Mouse (Mus musculus) hindbrain, embryonic 13.5 days (tissue): ENCODE data around the gene Sgsm2. TPM values are rescaled to one million over a fixed set of nuclear protein-coding genes. Genes with fewer than 3 reads are reported as not detected.
"Not testable (repeated sequence)": the region's sequence is repeated elsewhere in the genome, so short reads cannot be mapped to it uniquely, and the experiment has no call there.

ENCODE experiments used
- ATAC-seq: fragments of 200-750 bp; cut with Nextera tagmentation; 2 replicates; pipeline ENCODE4 v1.8.0; 2017; ENCODE audit warnings: moderate TSS enrichment; ENCODE audit not compliant: low FRiP score
- H3K27ac ChIP-seq: fragments of 300-500 bp; sonication (generic); 2 replicates; pipeline ENCODE4 v1.5.1; 2015; ENCODE audit warnings: inconsistent platforms, mild to moderate bottlenecking, moderate library complexity
- H3K27me3 ChIP-seq: fragments of 300-500 bp; sonication (generic); 2 replicates; pipeline ENCODE4 v1.6.1; 2015; ENCODE audit warnings: mild to moderate bottlenecking, inconsistent platforms
- H3K36me3 ChIP-seq: fragments of 300-500 bp; sonication (generic); 2 replicates; pipeline ENCODE4 v1.6.1; 2015; ENCODE audit warnings: mild to moderate bottlenecking, inconsistent platforms
- H3K4me1 ChIP-seq: fragments of 300-500 bp; sonication (generic); replicated peaks from 2 replicates; pipeline ENCODE4 v1.6.1; 2015; ENCODE audit warnings: inconsistent platforms
- H3K4me2 ChIP-seq: fragments of 300-500 bp; sonication (generic); 2 replicates; pipeline ENCODE4 v1.6.1; 2015; ENCODE audit warnings: inconsistent platforms, mild to moderate bottlenecking, moderate library complexity
- H3K4me3 ChIP-seq: fragments of 300-500 bp; sonication (generic); 2 replicates; pipeline ENCODE4 v1.5.1; 2015; ENCODE audit warnings: mild to moderate bottlenecking, inconsistent platforms
- H3K9ac ChIP-seq: fragments of 300-500 bp; sonication (generic); 2 replicates; pipeline ENCODE4 v1.6.1; 2015; ENCODE audit warnings: mild to moderate bottlenecking, inconsistent platforms
- H3K9me3 ChIP-seq: fragments of 300-500 bp; sonication (generic); 2 replicates; pipeline ENCODE4 v1.6.1; 2016; ENCODE audit warnings: inconsistent platforms
- whole genome bisulfite sequencing: fragments of 180-500 bp; shearing (Covaris S2); methylation state at CpG from one replicate; pipeline ENCODE4 v1.1.7; 2015; 5-methylcytosine and 5-hydroxymethylcytosine counted together
- microRNA-seq: library from miRNA; unstranded; fragments of <30 nt; microRNA quantifications from one replicate; pipeline ENCODE4, GENCODE M21; 2016
- polyA plus RNA-seq: library from polyadenylated mRNA; unstranded; fragments of >200 nt; fragmentation: Nextera tagmentation; extraction: Ambion mirVana; gene quantifications from 2 replicates; pipeline ENCODE4 v1.2.1, GENCODE M21; 2015

The Sgsm2 gene
- polyA plus RNA-seq, 1 experiment from 2014 or later = 17.8 TPM

DNA sequence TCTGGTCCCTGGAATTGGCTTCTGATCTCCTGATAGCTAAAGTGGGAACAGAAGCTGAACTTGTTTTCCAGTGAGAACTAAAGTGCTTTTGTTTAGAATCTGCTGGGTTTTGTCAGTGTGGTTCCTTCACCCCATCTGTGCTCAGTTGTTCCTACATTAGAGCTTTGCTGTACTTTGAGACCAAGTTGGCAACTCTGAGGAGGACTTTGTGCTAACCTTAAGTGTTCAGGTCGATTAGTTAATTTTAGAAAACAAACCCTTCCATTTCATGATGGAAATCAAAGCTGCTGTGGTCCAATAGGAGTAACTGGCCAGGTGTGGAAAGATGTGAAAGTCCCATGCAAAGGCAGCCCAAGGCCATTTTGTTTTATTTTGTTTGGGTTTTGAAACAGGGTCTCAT is 75.9 kb downstream of the Sgsm2 start:
- no peak overlapping the region for H3K27ac ChIP-seq
- WGBS = 70% methylated on average over 1 of the region's 1 CpGs
- ATAC-seq = no peak
- no peaks in the 10 kb centered on the region for H3K9me3 ChIP-seq
- H3K27me3 ChIP-seq = no peaks in the 10 kb centered on the region
- peaks cover 30% of the 10 kb centered on the region for H3K36me3 ChIP-seq
- H3K9ac ChIP-seq = no peak overlapping the region
- no peak overlapping the region for H3K4me3 ChIP-seq
- H3K4me2 ChIP-seq = no peak overlapping the region
- 0 out of 2 replicates have a peak, but pooled peaks cover under 1% of the 10 kb centered on the region for H3K4me1 ChIP-seq

- no peak for ATAC-seq
- Histone ChIP-seq H3K4me3 (no peak overlapping the region), H3K9ac (no peak overlapping the region), H3K36me3 (peaks cover 30% of the 10 kb centered on the region), H3K4me2 (no peak overlapping the region), H3K27ac (no peak overlapping the region), H3K27me3 (no peaks in the 10 kb centered on the region), H3K9me3 (no peaks in the 10 kb centered on the region), H3K4me1 (no peaks in the 10 kb centered on the region)
Measured at GRCm38 (mm10) chr11:74815795-74816194, 81.1 kb downstream of the Sgsm2 start.

DNA sequence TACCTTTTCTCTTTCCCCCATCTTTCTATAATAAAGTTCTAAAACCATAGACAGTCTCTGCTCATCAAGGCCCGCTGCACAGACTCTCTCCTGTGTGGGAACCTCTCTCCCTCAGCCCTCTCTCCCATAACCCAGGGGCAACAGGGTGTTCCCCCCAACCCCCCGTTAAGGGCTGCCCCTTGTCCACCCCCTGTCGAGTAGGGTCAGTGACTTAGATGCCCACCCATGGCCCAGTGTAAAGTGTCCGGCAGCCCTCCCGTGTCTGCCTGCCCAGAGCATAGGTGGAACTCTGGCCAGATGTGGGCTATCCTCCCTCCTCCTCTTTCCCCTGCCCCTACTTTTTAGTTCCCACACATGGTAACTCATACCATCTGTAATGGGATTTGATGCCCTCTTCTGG is 85.3 kb downstream of the Sgsm2 start:
- Histone ChIP-seq H3K4me1 (no peaks in the 10 kb centered on the region), H3K27ac (no peak overlapping the region), H3K9me3 (no peaks in the 10 kb centered on the region), H3K36me3 (peaks cover 21% of the 10 kb centered on the region), H3K9ac (no peak overlapping the region), H3K27me3 (no peaks in the 10 kb centered on the region), H3K4me3 (no peak overlapping the region), H3K4me2 (no peak overlapping the region)
- ATAC-seq = no peak
- 57% methylated on average over 5 of the region's 5 CpGs for WGBS

DNA sequence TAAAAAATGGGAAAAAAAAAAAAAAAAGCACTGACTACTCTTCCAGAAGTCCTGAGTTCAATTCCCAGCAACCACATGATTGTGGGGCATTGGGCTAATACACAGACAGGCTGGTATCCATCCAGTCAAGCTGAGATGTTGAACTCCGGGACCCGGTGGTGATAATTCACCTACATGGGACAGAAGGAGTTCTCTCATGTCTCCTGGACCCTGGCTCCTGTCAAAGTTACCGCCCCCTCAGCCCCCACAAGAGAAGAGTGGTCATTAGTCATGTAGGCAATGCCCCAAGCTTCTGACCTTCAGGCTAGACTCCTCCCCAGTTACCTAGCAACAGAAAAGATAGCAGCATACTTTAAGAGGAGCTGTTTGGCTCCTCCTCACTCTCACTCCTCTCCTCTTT is 85.8 kb downstream of the Sgsm2 start:
- not testable (repeated sequence) for ATAC-seq

GRCm38 (mm10) chr11:74810134-74810533 is 86.7 kb downstream of the Sgsm2 start:
- Histone ChIP-seq H3K9me3 (no peaks in the 10 kb centered on the region), H3K27me3 (no peaks in the 10 kb centered on the region), H3K36me3 (peaks cover 34% of the 10 kb centered on the region), H3K9ac (no peak overlapping the region), H3K4me2 (no peak overlapping the region), H3K4me1 (no peaks in the 10 kb centered on the region), H3K4me3 (no peak overlapping the region), H3K27ac (no peak overlapping the region)
- ATAC-seq = no peak

More for the DNA sequence above, 85.8 kb downstream of the Sgsm2 start:
- H3K27me3 ChIP-seq, H3K4me3 ChIP-seq, H3K4me1 ChIP-seq, H3K9ac ChIP-seq, H3K4me2 ChIP-seq, H3K27ac ChIP-seq, H3K9me3 ChIP-seq: not testable (repeated sequence)
- 46% methylated on average over 3 of the region's 3 CpGs for WGBS
- H3K36me3 ChIP-seq = peaks cover 25% of the 10 kb centered on the region

GRCm38 (mm10) chr11:74808251-74808853 is 88.5 kb downstream of the Sgsm2 start:
- H3K4me3 ChIP-seq = no peak overlapping the region

DNA sequence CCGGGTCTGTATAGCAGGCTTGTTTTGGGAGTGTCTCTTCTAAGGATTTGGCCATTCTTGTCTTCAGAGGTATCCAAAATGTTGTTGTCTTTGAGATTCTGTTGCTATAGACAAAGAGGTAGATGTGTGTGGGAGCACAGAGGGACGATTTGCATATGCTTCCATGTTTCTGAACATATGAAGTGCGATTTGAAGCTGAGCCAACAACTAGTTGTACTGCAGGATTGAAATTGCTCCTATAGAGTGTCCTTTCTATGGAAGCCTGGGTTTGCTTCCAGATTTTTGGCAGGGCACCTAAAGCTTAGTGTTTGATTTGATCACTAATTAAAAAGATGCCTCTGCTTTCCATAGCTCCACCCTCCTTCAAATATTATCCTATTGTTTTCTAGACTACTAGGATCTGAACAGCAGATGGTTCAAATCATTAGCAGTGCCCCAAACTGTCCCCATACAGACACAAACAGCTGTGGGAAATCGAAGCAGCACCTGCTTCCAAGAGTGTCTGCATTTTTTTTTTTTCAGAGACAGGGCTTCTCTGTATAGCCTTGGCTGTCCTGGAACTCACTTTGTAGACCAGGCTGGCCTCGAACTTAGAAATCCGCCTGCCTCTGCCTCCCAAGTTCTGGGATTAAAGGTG is 89.5 kb downstream of the Sgsm2 start:
- Histone ChIP-seq H3K4me1 (no peaks in the 10 kb centered on the region), H3K36me3 (peaks cover 52% of the 10 kb centered on the region), H3K9ac (no peak overlapping the region), H3K27ac (no peak overlapping the region), H3K9me3 (no peaks in the 10 kb centered on the region), H3K4me3 (no peak overlapping the region), H3K27me3 (no peaks in the 10 kb centered on the region), H3K4me2 (no peak overlapping the region)
- WGBS = 91% methylated on average over 6 of the region's 6 CpGs
- ATAC-seq = no peak

More at GRCm38 (mm10) chr11:74808251-74808853, 88.5 kb downstream of the Sgsm2 start:
- Histone ChIP-seq H3K27me3 (no peaks in the 10 kb centered on the region), H3K4me1 (no peaks in the 10 kb centered on the region), H3K9me3 (no peaks in the 10 kb centered on the region), H3K36me3 (peaks cover 49% of the 10 kb centered on the region), H3K27ac (no peak overlapping the region), H3K4me2 (no peak overlapping the region), H3K9ac (no peak overlapping the region)
- ATAC-seq = no peak
- WGBS = 92% methylated on average over 6 of the region's 6 CpGs

GRCm38 (mm10) chr11:74804081-74804627 is 92.7 kb downstream of the Sgsm2 start:
- no peaks in the 10 kb centered on the region for H3K9me3 ChIP-seq
- 86% methylated on average over 3 of the region's 3 CpGs for WGBS
- H3K4me2 ChIP-seq = no peak overlapping the region
- no peak overlapping the region for H3K9ac ChIP-seq
- H3K36me3 ChIP-seq = peaks cover 56% of the 10 kb centered on the region
- H3K27me3 ChIP-seq = no peaks in the 10 kb centered on the region
- ATAC-seq = no peak
- 0 out of 2 replicates have a peak, but pooled peaks cover 6% of the 10 kb centered on the region for H3K4me1 ChIP-seq
- H3K4me3 ChIP-seq = no peak overlapping the region
- no peak overlapping the region for H3K27ac ChIP-seq

GRCm38 (mm10) chr11:74800658-74801057 is 96.2 kb downstream of the Sgsm2 start:
- no peaks in the 10 kb centered on the region for H3K9me3 ChIP-seq
- H3K9ac ChIP-seq = no peak overlapping the region
- no peak overlapping the region for H3K4me2 ChIP-seq
- peaks cover 52% of the 10 kb centered on the region for H3K36me3 ChIP-seq
- 0 out of 2 replicates have a peak, but pooled peaks cover 6% of the 10 kb centered on the region for H3K4me1 ChIP-seq
- WGBS = 63% methylated on average over 4 of the region's 4 CpGs
- H3K27me3 ChIP-seq = no peaks in the 10 kb centered on the region
- no peak for ATAC-seq
- no peak overlapping the region for H3K27ac ChIP-seq
- H3K4me3 ChIP-seq = no peak overlapping the region

Small RNAs within 50 kb of the gene (microRNA-seq; reads per million reads assigned to microRNA genes)
- gene Mir6926 = not detected

Other genes with a start within 250 kb of the Sgsm2 start
- gene Cluh, start 247.6 kb downstream of the Sgsm2 start, polyA plus RNA-seq = 14.3 and 16.8 TPM in 2 replicates
- 62.2 and 75.3 TPM in 2 replicates for gene Pafah1b1, start 172.4 kb downstream of the Sgsm2 start, polyA plus RNA-seq
- 53.8 and 55.4 TPM in 2 replicates for gene Mettl16, start 126.2 kb downstream of the Sgsm2 start, polyA plus RNA-seq
- gene Mnt, start 66.1 kb downstream of the Sgsm2 start, polyA plus RNA-seq = 9.0 and 9.1 TPM in 2 replicates
- gene Tsr1, start 1.0 kb upstream of the Sgsm2 start, polyA plus RNA-seq = 29.4 and 29.6 TPM in 2 replicates
- gene Smg6, start 28.8 kb upstream of the Sgsm2 start, polyA plus RNA-seq = 17.8 and 18.4 TPM in 2 replicates
- gene Srr, start 28.9 kb upstream of the Sgsm2 start, polyA plus RNA-seq = 34.1 and 34.4 TPM in 2 replicates